Mouse (Mus musculus) right cerebral cortex, postnatal 14 days (tissue): ENCODE data around the gene Ldah.
A peak's percentile ranks its signal among the peaks of the same experiment; 100 is the strongest.

ENCODE experiments used
- DNase-seq: peaks from one replicate; pipeline ENCODE4 v3.0.0; 2022

The Ldah gene

GRCm38 (mm10) chr12:8320084-8320713, 112.3 kb downstream of the Ldah start:
- DNase-seq: peak; percentile 86

GRCm38 (mm10) chr12:8321506-8321905, 113.6 kb downstream of the Ldah start:
- DNase-seq: no peak

- no peak for DNase-seq
These were observed 116.2 kb downstream of the Ldah start for GRCm38 (mm10) chr12:8324086-8324485.

GRCm38 (mm10) chr12:8325245-8325942, 117.5 kb downstream of the Ldah start:
- no peak for DNase-seq

GRCm38 (mm10) chr12:8325943-8326522, 118.1 kb downstream of the Ldah start:
- DNase-seq: no peak

GRCm38 (mm10) chr12:8326825-8327674, 119.1 kb downstream of the Ldah start:
- DNase-seq: peak; percentile 97

- no peak for DNase-seq
These were observed 119.8 kb downstream of the Ldah start for GRCm38 (mm10) chr12:8327675-8328053.

GRCm38 (mm10) chr12:8329236-8329635, 121.3 kb downstream of the Ldah start:
- no peak for DNase-seq

- no peak for DNase-seq
These were observed 123.7 kb downstream of the Ldah start for GRCm38 (mm10) chr12:8331489-8332173.

GRCm38 (mm10) chr12:8332174-8332542, 124.3 kb downstream of the Ldah start:
- no peak for DNase-seq

GRCm38 (mm10) chr12:8333617-8334016, 125.7 kb downstream of the Ldah start:
- DNase-seq: no peak

- no peak for DNase-seq
These were observed 126.4 kb downstream of the Ldah start for GRCm38 (mm10) chr12:8334261-8334660.
